Mouse (Mus musculus) forebrain, embryonic 11.5 days (tissue): ENCODE data around the gene Mettl7a3. TPM values are rescaled to one million over a fixed set of nuclear protein-coding genes. Genes with fewer than 3 reads are reported as not detected.

Experiments
- ATAC-seq: fragments of 200-750 bp; cut with Nextera tagmentation; replicated peaks from 2 replicates; pipeline ENCODE4 v1.8.0; 2017; ENCODE audit warnings: moderate TSS enrichment; ENCODE audit not compliant: low FRiP score
- DNase-seq: peaks from one replicate; pipeline ENCODE4 v3.0.0-alpha.2; 2017; ENCODE audit warnings: low spot score
- H3K27ac ChIP-seq: fragments of 300-500 bp; sonication (generic); 2 replicates; pipeline ENCODE4 v1.5.1; 2014; ENCODE audit warnings: low read depth, low read length
- H3K27me3 ChIP-seq: fragments of 300-500 bp; sonication (generic); 2 replicates; pipeline ENCODE4 v1.6.1; 2014; ENCODE audit warnings: mild to moderate bottlenecking, low read length, mixed read lengths; ENCODE audit not compliant: control insufficient read depth, insufficient read depth
- H3K36me3 ChIP-seq: fragments of 300-500 bp; sonication (generic); 2 replicates; pipeline ENCODE4 v1.6.1; 2014; ENCODE audit warnings: mild to moderate bottlenecking, low read length, moderate library complexity, mixed read lengths; ENCODE audit not compliant: control insufficient read depth, insufficient read depth
- H3K4me1 ChIP-seq: fragments of 300-500 bp; sonication (generic); replicated peaks from 2 replicates; pipeline ENCODE4 v1.6.1; 2014; ENCODE audit warnings: low read length, mixed read lengths; ENCODE audit not compliant: control insufficient read depth, insufficient read depth
- H3K4me2 ChIP-seq: fragments of 300-500 bp; sonication (generic); 2 replicates; pipeline ENCODE4 v1.6.1; 2014; ENCODE audit warnings: low read depth, mild to moderate bottlenecking, low read length, moderate library complexity, mixed read lengths; ENCODE audit not compliant: severe bottlenecking
- H3K4me3 ChIP-seq: fragments of 300-500 bp; sonication (generic); 2 replicates; pipeline ENCODE4 v1.5.1; 2014; ENCODE audit warnings: low read depth, low read length
- H3K9ac ChIP-seq: fragments of 300-500 bp; sonication (generic); 2 replicates; pipeline ENCODE4 v1.6.1; 2014; ENCODE audit warnings: low read length
- H3K9me3 ChIP-seq: fragments of 300-500 bp; sonication (generic); 2 replicates; pipeline ENCODE4 v1.6.1; 2016; ENCODE audit warnings: low read length, mixed read lengths; ENCODE audit not compliant: control insufficient read depth
- WGBS: fragments of 180-500 bp; shearing (Covaris S2); extraction: QIAGEN DNeasy Blood & Tissue Kit; methylation state at CpG from one replicate; pipeline ENCODE4 v1.1.7; 2014; 5-methylcytosine and 5-hydroxymethylcytosine counted together
- polyA plus RNA-seq: library from polyadenylated mRNA; unstranded; fragments of >200 nt; fragmentation: Nextera tagmentation; extraction: Ambion mirVana; gene quantifications from 2 replicates; pipeline ENCODE4 v1.2.1, GENCODE M21; 2014

Mettl7a3 gene
- polyA plus RNA-seq: not detected in 2 replicates

GRCm38 (mm10) chr15:100334629-100335028 lies at the start of gene Mettl7a3:
Gene Mettl7a3, plus strand, starts transcription at chr15:100334929.
- DNase-seq (no peak), ATAC-seq (no peak)
- Histone ChIP-seq H3K4me3 (no peak within 1 kb of the TSS), H3K4me2 (no peak within 1 kb of the TSS), H3K27me3 (no peaks in the 10 kb centered on the region), H3K9me3 (no peaks in the 10 kb centered on the region), H3K4me1 (no peaks in the 10 kb centered on the region), H3K9ac (no peak within 1 kb of the TSS), H3K27ac (no peak within 1 kb of the TSS), H3K36me3 (no peaks in the 10 kb centered on the region)
- WGBS: 88% methylated on average over 10 of the region's 10 CpGs

DNA sequence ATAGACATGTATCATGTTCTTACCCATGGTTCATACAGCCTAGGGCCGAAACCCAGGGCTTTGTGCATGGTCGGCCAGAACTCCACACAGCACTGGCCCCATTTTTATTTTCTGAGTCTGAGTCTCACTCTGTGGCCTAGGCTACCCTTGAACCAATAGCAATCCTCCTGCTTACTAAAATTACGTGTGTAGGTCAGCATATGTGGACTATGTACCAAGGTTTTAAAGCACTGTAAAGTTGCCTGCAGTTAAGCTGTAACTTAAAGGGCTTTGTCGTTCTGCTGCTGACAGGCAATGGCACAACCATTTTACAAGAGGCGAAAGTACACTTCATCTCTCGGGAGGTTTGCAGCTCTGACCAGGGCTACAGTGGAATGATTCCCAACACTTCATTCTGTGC lies 45.7 kb upstream of the Mettl7a3 start:
- H3K4me3 ChIP-seq: no peak overlapping the region
- H3K36me3 ChIP-seq: no peaks in the 10 kb centered on the region
- no peak overlapping the region for H3K9ac ChIP-seq
- DNase-seq (no peak), ATAC-seq (no peak)
- H3K4me1 ChIP-seq: no peaks in the 10 kb centered on the region
- no peaks in the 10 kb centered on the region for H3K27me3 ChIP-seq
- WGBS: 94% methylated on average over 6 of the region's 6 CpGs
- no peaks in the 10 kb centered on the region for H3K9me3 ChIP-seq
- H3K27ac ChIP-seq: no peak overlapping the region
- H3K4me2 ChIP-seq: no peak overlapping the region

- Histone ChIP-seq H3K9me3 (no peaks in the 10 kb centered on the region), H3K4me1 (no peaks in the 10 kb centered on the region), H3K27me3 (no peaks in the 10 kb centered on the region), H3K27ac (no peak overlapping the region), H3K4me2 (no peak overlapping the region), H3K9ac (no peak overlapping the region), H3K36me3 (no peaks in the 10 kb centered on the region), H3K4me3 (no peak overlapping the region)
- 83% methylated on average over 5 of the region's 5 CpGs for WGBS
- DNase-seq: no peak
- no peak for ATAC-seq
Observed at GRCm38 (mm10) chr15:100290858-100291257, 43.9 kb upstream of the Mettl7a3 start.

- no peak overlapping the region for H3K27ac ChIP-seq
- no peak overlapping the region for H3K4me3 ChIP-seq
- H3K36me3 ChIP-seq: no peaks in the 10 kb centered on the region
- DNase-seq (no peak), ATAC-seq (no peak)
- no peaks in the 10 kb centered on the region for H3K27me3 ChIP-seq
- H3K9ac ChIP-seq: no peak overlapping the region
- H3K4me2 ChIP-seq: no peak overlapping the region
- H3K9me3 ChIP-seq: no peaks in the 10 kb centered on the region
- WGBS: 77% methylated on average over 7 of the region's 7 CpGs
- no peaks in the 10 kb centered on the region for H3K4me1 ChIP-seq
Observed at GRCm38 (mm10) chr15:100292326-100292725, 42.4 kb upstream of the Mettl7a3 start.

DNA sequence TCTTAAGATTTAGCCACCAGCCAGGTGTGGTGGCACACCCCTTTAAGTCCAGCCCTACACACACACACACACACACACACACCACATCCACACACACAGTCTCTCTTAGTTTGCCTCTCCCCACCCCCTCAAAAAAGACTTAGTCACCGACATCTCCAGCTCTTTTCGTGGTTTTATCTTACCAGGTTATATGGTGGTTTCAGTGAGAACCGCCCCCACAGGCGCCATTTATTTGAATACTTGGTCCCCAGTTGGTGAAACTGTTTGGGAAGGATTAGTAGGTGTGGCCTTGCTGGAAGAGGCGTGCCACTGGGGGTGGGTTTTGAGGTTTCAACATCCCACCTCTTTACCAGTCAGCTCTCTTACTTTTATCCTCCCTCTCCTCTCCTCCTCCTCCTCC lies 36.9 kb upstream of the Mettl7a3 start:
- no peak overlapping the region for H3K9ac ChIP-seq
- no peaks in the 10 kb centered on the region for H3K27me3 ChIP-seq
- H3K4me3 ChIP-seq: no peak overlapping the region
- no peaks in the 10 kb centered on the region for H3K36me3 ChIP-seq
- no peaks in the 10 kb centered on the region for H3K4me1 ChIP-seq
- no peaks in the 10 kb centered on the region for H3K9me3 ChIP-seq
- H3K4me2 ChIP-seq: no peak overlapping the region
- H3K27ac ChIP-seq: no peak overlapping the region
- ATAC-seq (no peak), DNase-seq (no peak)
- WGBS: 88% methylated on average over 5 of the region's 5 CpGs

DNA sequence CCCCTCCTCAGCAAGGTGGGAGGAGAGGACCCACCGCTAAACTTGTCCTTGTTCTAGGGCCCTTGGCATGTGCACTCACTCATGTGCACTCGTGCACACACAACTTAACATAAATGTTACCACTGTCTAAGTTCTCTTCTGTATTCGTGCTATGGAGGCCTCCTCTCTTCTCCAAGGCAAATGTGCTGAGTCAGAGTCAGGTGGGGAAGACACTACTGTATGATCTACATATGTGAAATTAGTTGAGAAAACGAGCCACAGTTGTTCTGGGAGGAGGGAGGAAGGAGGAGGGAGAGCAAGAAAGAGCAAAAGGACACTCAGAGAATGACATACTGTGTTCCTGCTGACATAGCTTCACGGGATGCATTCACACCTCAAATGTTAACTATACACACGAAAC lies 34.2 kb upstream of the Mettl7a3 start:
- no peak overlapping the region for H3K9ac ChIP-seq
- no peaks in the 10 kb centered on the region for H3K9me3 ChIP-seq
- DNase-seq (no peak), ATAC-seq (no peak)
- no peak overlapping the region for H3K4me2 ChIP-seq
- H3K36me3 ChIP-seq: no peaks in the 10 kb centered on the region
- WGBS: 82% methylated on average over 6 of the region's 6 CpGs
- H3K27me3 ChIP-seq: no peaks in the 10 kb centered on the region
- no peak overlapping the region for H3K27ac ChIP-seq
- H3K4me1 ChIP-seq: no peaks in the 10 kb centered on the region
- no peak overlapping the region for H3K4me3 ChIP-seq

- H3K4me1 ChIP-seq: no peaks in the 10 kb centered on the region
- H3K9ac ChIP-seq: no peak overlapping the region
- H3K27ac ChIP-seq: no peak overlapping the region
- H3K4me3 ChIP-seq: no peak overlapping the region
- no peaks in the 10 kb centered on the region for H3K9me3 ChIP-seq
- DNase-seq (no peak), ATAC-seq (no peak)
- H3K4me2 ChIP-seq: no peak overlapping the region
- no peaks in the 10 kb centered on the region for H3K36me3 ChIP-seq
- H3K27me3 ChIP-seq: no peaks in the 10 kb centered on the region
- 74% methylated on average over 15 of the region's 15 CpGs for WGBS
Observed at GRCm38 (mm10) chr15:100301556-100301955, 33.2 kb upstream of the Mettl7a3 start.

DNA sequence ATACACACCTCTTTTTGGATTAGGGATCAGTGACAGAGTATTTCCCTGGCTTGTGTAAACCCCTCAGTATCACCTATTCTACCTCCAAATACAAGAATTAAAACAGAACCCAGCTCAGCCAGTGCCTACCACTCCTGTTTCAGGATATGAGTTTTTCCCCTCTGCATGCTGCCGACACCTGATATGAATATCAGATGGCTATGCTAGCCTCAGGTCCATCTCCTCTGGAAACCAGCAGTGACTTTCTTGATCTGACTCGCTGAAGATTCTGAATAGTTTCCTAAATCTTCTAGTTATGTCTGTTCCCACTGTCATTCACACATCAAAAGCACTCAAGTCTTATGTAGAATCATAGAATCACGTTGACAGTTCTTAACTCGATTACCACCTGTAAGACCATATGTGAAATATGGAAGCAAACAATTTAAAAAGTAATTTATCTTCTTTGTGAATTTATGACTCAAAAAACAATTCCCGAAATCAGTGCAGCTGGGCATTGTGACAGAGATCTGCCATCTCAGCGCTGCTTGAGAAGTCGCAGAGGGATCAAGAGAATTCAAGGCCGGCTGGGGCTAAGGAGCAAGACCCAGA lies 31.2 kb upstream of the Mettl7a3 start:
- no peak overlapping the region for H3K9ac ChIP-seq
- H3K27me3 ChIP-seq: no peaks in the 10 kb centered on the region
- no peak overlapping the region; the same call in 1 of the 2 replicates for H3K4me2 ChIP-seq
- no peaks in the 10 kb centered on the region for H3K4me1 ChIP-seq
- H3K4me3 ChIP-seq: no peak overlapping the region
- no peak overlapping the region for H3K27ac ChIP-seq
- ATAC-seq: no peak
- H3K36me3 ChIP-seq: no peaks in the 10 kb centered on the region
- no peaks in the 10 kb centered on the region for H3K9me3 ChIP-seq
- no peak for DNase-seq
- WGBS: 54% methylated on average over 8 of the region's 8 CpGs
